Mouse (Mus musculus): ENCODE data around the gene Kansl2. TPM values are rescaled to one million over a fixed set of nuclear protein-coding genes. Genes with fewer than 3 reads are reported as not detected.

Gene Kansl2
- total RNA-seq, 2 experiments from 2014 or later = 11.5 to 19.7 TPM

DNA sequence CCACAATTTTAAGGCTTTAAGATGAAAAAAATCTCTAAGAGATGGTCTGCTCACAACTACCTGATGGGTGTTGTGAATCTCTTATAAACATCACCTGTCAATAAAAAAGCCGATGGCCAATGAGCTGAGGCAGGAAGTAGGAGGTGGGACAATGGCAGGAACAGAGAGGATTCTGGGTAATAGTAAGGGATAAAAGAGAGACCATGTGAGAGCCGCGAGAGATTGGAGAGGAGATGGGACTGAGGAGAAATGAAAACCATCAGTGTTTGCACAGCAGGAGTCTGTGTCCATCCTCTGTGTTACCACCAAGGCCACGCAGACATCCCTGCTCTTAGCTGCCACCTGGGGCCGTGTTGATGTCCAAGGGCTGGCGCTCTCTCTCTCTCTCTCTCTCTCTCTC is 26.7 kb downstream of the Kansl2 start:
- ATAC-seq (replicated peaks; ENCODE audit: low FRiP score, poor library complexity, severe bottlenecking) = no peak

DNA sequence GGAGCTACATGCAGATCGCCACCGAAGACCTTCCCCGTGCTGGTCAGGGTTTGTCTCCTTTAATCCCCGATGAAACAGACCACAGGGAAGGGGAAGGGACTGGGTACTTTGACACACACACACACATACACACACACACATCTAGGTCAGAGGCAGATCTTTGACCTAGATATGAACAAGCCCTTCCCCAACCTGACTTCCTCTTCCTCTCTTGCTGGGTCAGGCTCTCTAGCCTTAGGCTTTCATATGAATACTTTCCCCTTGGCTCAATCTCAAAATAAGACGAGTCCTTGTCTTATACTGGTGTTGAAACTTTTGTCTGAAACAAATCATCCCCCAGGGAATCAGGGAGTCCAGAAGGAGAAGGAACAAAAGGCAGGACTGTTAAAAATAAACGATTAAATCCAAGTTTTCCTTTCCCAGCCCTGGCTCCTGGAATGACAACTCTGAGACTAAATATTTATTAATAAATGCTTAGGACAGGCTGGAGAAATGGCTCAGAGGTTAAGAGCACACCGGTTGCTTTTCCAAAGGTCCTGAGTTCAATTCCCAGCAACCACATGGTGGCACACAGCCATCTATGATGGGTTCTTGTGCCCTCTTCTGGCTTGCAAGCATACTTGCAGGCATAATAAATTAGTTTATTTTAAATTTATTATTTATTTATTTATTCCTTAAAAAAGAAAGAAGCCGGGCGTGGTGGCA is 27.7 kb downstream of the Kansl2 start:
- no peak for ATAC-seq (replicated peaks; ENCODE audit: low FRiP score, poor library complexity, severe bottlenecking)

DNA sequence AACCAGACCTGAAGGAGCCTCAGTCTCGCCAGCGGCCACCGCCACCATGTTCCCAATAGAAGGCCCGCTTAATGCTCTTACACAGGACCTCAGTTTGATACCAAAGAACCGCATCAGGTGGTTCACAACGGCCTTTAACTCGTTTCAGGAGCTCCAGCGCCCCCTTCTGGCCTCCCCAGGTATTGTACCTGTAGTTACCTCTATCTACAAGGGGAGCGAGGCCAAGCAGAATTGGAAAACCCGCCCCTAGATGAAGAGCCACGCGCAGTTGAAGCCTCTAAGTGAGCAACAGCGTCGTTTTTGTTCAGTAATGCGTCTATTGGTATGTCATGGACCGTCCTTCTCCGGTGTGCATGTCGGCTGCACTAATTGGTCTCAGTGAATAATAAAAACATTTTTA is 29.6 kb downstream of the Kansl2 start:
- ATAC-seq (replicated peaks; ENCODE audit: low FRiP score, poor library complexity, severe bottlenecking) = peak; percentile 47; the same call in 1 of the 2 replicates

DNA sequence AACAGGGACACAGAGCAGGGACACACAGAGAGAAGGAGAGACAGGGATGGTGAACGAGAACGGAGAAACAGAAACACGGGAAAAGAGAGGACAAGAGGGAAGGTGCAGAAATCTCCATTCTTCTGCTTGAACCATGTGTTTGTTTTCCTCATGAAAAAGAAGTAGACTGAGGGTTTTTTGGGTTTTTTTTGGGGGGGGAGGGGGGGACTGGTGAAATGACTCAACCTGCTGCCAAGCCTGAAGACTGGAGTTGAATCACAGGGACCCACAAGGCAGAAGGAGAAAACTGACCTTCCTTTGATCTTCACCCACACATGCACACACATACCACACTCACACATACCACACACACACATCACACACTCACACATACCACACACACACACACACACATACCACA is 30.7 kb downstream of the Kansl2 start:
- no peak for ATAC-seq (replicated peaks; ENCODE audit: low FRiP score, poor library complexity, severe bottlenecking)

DNA sequence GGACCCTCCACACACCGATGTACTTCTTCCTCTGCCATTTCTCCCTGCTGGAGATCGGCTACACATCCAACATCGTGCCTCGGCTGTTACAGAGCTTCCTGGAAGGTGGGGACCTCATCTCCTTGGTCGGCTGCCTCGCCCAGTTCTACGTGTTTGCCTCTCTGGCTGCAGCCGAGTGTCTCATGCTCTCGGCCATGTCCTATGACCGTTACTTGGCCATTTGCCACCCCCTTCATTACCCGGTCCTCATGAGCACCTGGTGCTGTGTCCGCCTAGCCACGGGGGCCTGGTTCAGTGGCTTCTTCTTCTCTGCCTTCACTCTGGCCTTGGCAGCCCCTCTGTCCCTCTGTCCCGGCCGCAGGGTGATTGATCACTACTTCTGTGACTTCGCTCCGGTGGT is 36.4 kb downstream of the Kansl2 start:
- ATAC-seq (replicated peaks; ENCODE audit: low FRiP score, poor library complexity, severe bottlenecking) = no peak

DNA sequence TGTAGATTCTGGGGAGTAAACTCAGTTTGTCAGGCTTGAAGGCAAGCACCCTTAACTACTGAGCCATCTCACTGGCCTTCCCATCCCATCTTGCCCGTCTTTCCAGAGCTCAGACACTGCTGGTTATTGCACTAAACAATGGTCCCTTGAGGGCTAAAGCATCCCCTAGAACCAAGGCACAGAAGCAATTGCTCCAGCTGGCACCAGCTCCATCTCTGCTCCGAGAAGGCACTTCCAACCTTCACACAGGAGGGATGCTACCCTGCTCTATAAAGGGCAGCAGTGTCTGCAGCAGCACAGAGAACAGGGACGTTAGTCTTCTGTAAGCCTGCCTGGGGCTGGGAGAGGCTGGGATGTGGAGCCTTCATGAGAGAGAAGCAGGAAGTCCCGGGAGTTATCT is 42.0 kb downstream of the Kansl2 start, which contains the start of gene Olfr279:
TSS of gene Olfr279 (plus strand) at position 301 of the 400 bp plus-strand sequence.
- no peak for ATAC-seq (replicated peaks; ENCODE audit: low FRiP score, poor library complexity, severe bottlenecking)

GRCm38 (mm10) chr15:98491332-98491731 is 42.7 kb downstream of the Kansl2 start:
- no peak for ATAC-seq (replicated peaks; ENCODE audit: low FRiP score, poor library complexity, severe bottlenecking)

DNA sequence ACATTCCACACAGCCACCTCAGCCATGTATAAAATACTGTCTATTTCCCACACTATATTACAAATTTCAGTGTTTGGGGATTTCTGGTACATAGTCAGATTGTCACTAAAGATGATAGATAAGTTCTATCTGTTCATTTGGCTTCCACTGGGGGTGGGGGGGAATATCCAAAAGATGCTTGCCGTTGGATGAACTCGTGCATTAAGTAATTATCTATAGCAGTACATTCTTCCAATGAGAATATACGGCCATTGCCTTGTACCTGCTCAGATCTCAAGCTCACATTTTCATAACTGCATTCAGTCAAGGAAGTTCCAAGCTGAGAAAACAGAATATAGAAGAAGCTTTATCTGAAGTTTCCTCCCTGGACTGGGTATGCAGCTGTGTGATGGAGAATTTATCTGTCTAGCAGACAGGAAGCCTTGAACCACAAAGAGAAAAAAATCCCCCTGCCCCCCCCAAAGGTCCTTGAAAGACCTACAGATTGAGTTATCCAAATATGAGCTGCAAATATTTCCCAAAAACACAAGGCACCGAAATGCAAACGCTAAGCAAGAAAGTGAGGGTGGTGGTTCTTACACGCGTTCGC is 47.5 kb downstream of the Kansl2 start:
- no peak for ATAC-seq (replicated peaks; ENCODE audit: low FRiP score, poor library complexity, severe bottlenecking)

DNA sequence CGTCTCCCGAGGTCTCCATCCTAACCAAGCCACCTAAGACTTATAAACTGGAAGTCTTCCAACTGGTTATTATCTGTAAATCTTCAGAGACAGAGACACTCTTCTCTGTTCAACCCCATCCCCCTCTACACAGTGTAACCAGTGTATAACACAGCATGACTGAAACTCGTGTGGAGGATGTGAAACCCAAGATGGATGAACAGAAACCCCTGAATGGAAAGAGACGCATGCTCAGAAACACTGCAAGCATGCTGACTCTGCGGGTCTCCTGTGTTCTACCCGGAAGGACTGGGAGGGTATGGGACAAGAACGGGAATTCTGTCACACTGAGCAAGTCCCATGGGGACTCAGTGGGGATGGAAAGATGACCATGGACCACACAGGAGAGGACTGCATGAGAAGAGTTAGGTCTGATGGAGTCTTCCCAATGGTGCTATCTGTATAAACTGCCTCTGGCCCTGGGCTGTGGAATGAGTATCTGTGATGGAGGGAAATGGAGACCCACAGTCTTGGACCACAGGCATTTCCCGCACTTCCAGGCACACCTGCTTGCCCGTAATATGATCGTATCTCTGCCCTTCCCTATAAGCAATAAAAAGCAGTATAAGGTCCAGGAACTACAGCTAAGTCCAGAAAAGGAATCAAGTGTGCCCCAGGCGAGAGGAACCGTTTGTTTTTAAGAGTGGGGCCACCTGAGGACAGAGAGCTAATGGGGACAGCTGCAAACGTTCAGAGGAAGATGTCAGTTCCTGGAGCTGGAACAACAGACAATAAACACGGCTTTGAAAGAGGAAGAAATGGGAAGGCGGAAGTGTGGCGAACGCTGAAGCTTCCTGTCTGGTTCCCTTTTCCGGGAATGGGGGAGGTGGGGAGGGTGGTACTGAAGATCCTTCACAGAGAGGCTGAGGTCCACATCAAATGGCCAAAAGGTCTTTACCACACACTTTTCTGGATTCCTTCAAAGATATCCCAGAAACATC is 49.9 kb downstream of the Kansl2 start:
- ATAC-seq (replicated peaks; ENCODE audit: low FRiP score, poor library complexity, severe bottlenecking) = no peak

GRCm38 (mm10) chr15:98482701-98483100 is 51.4 kb downstream of the Kansl2 start, which contains the start of gene Lalba:
Gene Lalba (minus strand): TSS chr15:98482721.
- no peak for ATAC-seq (replicated peaks; ENCODE audit: low FRiP score, poor library complexity, severe bottlenecking)

- ATAC-seq (replicated peaks; ENCODE audit: low FRiP score, poor library complexity, severe bottlenecking) = no peak
Measured at GRCm38 (mm10) chr15:98479568-98480102, 54.4 kb downstream of the Kansl2 start.

DNA sequence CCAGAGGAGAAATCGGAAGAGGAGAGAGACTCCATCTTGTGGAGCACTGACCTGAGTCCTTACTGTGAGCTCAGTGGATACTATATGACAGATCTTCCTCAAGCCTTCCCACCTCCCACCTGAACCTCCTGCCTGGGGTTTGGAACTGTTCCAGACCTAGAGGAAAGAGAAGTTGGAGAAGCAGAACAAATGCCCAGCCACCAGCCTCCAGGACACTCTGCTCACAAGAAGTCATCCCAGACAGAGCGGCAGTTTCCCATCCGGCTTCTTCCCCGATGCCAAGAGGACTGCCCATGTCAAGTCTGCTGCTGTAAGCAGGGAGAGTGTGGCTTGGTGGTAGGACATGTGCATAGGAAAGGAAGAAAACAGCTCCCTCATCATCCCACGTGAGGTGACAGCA is 57.8 kb downstream of the Kansl2 start:
- no peak for ATAC-seq (replicated peaks; ENCODE audit: low FRiP score, poor library complexity, severe bottlenecking)

GRCm38 (mm10) chr15:98475382-98475781 is 58.7 kb downstream of the Kansl2 start:
- ATAC-seq (replicated peaks; ENCODE audit: low FRiP score, poor library complexity, severe bottlenecking) = 0 out of 2 replicates have a peak, but pooled peaks have one; percentile 10

GRCm38 (mm10) chr15:98474958-98475357 is 59.1 kb downstream of the Kansl2 start:
- no peak for ATAC-seq (replicated peaks; ENCODE audit: low FRiP score, poor library complexity, severe bottlenecking)

GRCm38 (mm10) chr15:98471539-98471938 is 62.5 kb downstream of the Kansl2 start:
- ATAC-seq (replicated peaks; ENCODE audit: low FRiP score, poor library complexity, severe bottlenecking) = no peak

DNA sequence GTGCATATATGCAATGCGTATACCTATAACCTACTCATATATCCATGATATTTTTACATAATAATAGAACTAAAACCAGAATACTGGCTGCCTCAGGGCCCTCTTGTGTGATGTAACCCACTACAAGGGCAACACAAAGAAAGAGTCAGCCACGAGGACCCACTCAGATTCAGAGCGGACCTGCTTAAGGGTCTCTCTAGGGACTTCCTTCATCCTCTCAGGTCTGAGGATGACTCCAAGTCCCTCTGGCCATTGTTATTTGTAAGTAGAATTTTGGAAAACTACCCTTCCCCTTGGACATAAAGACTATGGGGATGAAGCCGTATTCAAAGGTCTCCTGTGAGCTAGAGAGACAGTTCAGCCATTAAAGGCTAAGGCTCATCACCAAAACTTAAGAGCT is 64.5 kb downstream of the Kansl2 start, which contains the start of gene OR5BS1P:
TSS of gene OR5BS1P (plus strand) at position 301 of the 400 bp plus-strand sequence.
- ATAC-seq (replicated peaks; ENCODE audit: low FRiP score, poor library complexity, severe bottlenecking) = no peak
